Mouse (Mus musculus) heart, adult 2 months (tissue): Measurements from ENCODE around the gene Zfp30.

ENCODE experiments used
- CTCF ChIP-seq: fragments of 200-600 bp; IDR thresholded peaks from 2 replicates; pipeline ENCODE4 v1.8.1; 2022; ENCODE audit warnings: antibody characterized with exemption, mild to moderate bottlenecking, moderate library complexity
- EP300 ChIP-seq: fragments of 200-500 bp; IDR thresholded peaks from 2 replicates; pipeline ENCODE4 v1.6.1; 2011; ENCODE audit warnings: low read depth, low read length, control low read depth; ENCODE audit not compliant: insufficient read depth
- POLR2A ChIP-seq: fragments of 200-500 bp; IDR thresholded peaks from 2 replicates; pipeline ENCODE4 v1.6.1; 2011; ENCODE audit warnings: mild to moderate bottlenecking, low read depth, low read length, control low read depth; ENCODE audit not compliant: insufficient read depth

DNA sequence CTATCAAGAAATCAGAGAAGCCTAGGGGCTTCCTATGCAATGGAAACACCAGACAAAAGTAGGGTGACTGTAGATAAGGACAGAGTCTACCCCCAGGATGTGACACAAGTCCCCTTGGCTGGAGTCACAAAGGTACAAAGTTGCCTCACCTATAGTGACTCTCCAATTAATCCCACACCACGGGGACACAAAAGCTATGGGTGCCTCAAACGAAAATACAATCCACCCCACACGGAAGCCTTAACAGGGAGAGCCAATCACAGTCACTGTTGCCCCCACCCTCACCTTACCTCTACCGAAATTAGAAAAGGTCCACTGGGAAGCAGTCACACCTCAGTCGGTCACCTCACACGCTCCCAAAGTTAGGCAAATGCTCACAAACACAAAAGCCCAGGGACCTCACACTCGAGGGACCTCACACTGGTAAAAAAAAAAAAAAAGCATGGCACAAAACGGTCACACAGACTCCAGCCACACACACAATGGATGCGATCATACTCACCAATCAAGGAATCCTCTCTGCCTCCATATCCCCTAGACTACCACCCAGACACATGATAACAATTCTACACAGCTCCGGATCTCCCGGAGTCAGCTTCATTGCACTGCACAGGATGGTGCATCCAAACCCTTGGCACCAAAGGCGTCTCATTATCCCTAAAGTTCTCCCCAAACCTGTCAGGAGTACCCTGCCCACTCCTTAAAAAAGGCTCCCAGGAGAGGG, 31.4 kb downstream of the Zfp30 start:
- TF ChIP-seq EP300 (no peak), POLR2A (no peak), CTCF (no peak)
